Mouse (Mus musculus) liver, embryonic 11.5 days (tissue): ENCODE results near the gene Vcp. TPM values are rescaled to one million over a fixed set of nuclear protein-coding genes. Genes with fewer than 3 reads are reported as not detected.

Source experiments
- ATAC-seq: fragments of 200-750 bp; cut with Nextera tagmentation; replicated peaks from 2 replicates; pipeline ENCODE4 v1.8.0; 2017; ENCODE audit warnings: moderate number of reproducible peaks, mild to moderate bottlenecking, moderate TSS enrichment, moderate library complexity; ENCODE audit not compliant: low FRiP score
- DNase-seq: peaks from one replicate; pipeline ENCODE4 v3.0.0-alpha.2; 2017; ENCODE audit warnings: low spot score
- H3K27ac ChIP-seq: fragments of 300-500 bp; sonication (generic); 2 replicates; pipeline ENCODE4 v1.5.1; 2014; ENCODE audit warnings: mild to moderate bottlenecking, low read depth, low read length, control low read depth
- H3K27me3 ChIP-seq: fragments of 300-500 bp; sonication (generic); replicated peaks from 2 replicates; pipeline ENCODE4 v1.6.1; 2014; ENCODE audit warnings: low read length, mixed read lengths; ENCODE audit not compliant: control insufficient read depth, insufficient read depth
- H3K36me3 ChIP-seq: fragments of 300-500 bp; sonication (generic); 2 replicates; pipeline ENCODE4 v1.6.1; 2014; ENCODE audit warnings: mild to moderate bottlenecking, low read length, moderate library complexity, mixed read lengths; ENCODE audit not compliant: control insufficient read depth, insufficient read depth
- H3K4me1 ChIP-seq: fragments of 300-500 bp; sonication (generic); replicated peaks from 2 replicates; pipeline ENCODE4 v1.6.1; 2014; ENCODE audit warnings: low read length, mixed read lengths; ENCODE audit not compliant: control insufficient read depth, insufficient read depth
- H3K4me2 ChIP-seq: fragments of 300-500 bp; sonication (generic); 2 replicates; pipeline ENCODE4 v1.6.1; 2014; ENCODE audit warnings: mild to moderate bottlenecking, control low read depth, moderate library complexity
- H3K4me3 ChIP-seq: fragments of 300-500 bp; sonication (generic); 2 replicates; pipeline ENCODE4 v1.5.1; 2014; ENCODE audit warnings: low read depth, low read length, control low read depth
- H3K9ac ChIP-seq: fragments of 300-500 bp; sonication (generic); 2 replicates; pipeline ENCODE4 v1.6.1; 2014; ENCODE audit warnings: low read depth, low read length, control low read depth
- H3K9me3 ChIP-seq: fragments of 300-500 bp; sonication (generic); 2 replicates; pipeline ENCODE4 v1.6.1; 2016; ENCODE audit warnings: low read length, inconsistent platforms, mixed read lengths; ENCODE audit not compliant: control insufficient read depth
- WGBS: fragments of 180-500 bp; shearing (Covaris S2); extraction: QIAGEN DNeasy Blood & Tissue Kit; methylation state at CpG from one replicate; pipeline ENCODE4 v1.1.7; 2014; 5-methylcytosine and 5-hydroxymethylcytosine counted together
- polyA plus RNA-seq: library from polyadenylated mRNA; unstranded; fragments of >200 nt; fragmentation: Nextera tagmentation; extraction: Ambion mirVana; gene quantifications from 2 replicates; pipeline ENCODE4 v1.2.1, GENCODE M21; 2014

Gene Vcp
- polyA plus RNA-seq, 1 experiment from 2014 or later: 452 TPM

- 0% methylated on average over 25 of the region's 25 CpGs for WGBS
Observed at GRCm38 (mm10) chr4:43040114-43040572, 39.8 kb upstream of the Vcp start.

GRCm38 (mm10) chr4:43039609-43040008 is 39.3 kb upstream of the Vcp start:
- WGBS: 8% methylated on average over 11 of the region's 11 CpGs

More at GRCm38 (mm10) chr4:43040114-43040572, 39.8 kb upstream of the Vcp start:
- peak overlapping the region; percentile 64 for H3K4me3 ChIP-seq
- no peaks in the 10 kb centered on the region for H3K27me3 ChIP-seq
- peaks cover 5% of the 10 kb centered on the region; the same call in 1 of the 2 replicates for H3K36me3 ChIP-seq
- H3K4me1 ChIP-seq: peaks cover 64% of the 10 kb centered on the region
- DNase-seq (peak; percentile 95), ATAC-seq (peak; percentile 95)
- H3K4me2 ChIP-seq: peak overlapping the region; percentile 96
- H3K27ac ChIP-seq: peak overlapping the region; percentile 82
- H3K9me3 ChIP-seq: no peaks in the 10 kb centered on the region
- peak overlapping the region; percentile 66 for H3K9ac ChIP-seq

GRCm38 (mm10) chr4:43038567-43039495 is 38.5 kb upstream of the Vcp start:
- peak overlapping the region; percentile 96 for H3K4me2 ChIP-seq
- peaks cover 5% of the 10 kb centered on the region; the same call in 1 of the 2 replicates for H3K36me3 ChIP-seq
- H3K27me3 ChIP-seq: no peaks in the 10 kb centered on the region
- H3K9ac ChIP-seq: peak overlapping the region; percentile 66
- peaks cover 51% of the 10 kb centered on the region for H3K4me1 ChIP-seq
- no peak for DNase-seq
- 44% methylated on average over 15 of the region's 15 CpGs for WGBS
- peak overlapping the region; percentile 82 for H3K27ac ChIP-seq
- H3K4me3 ChIP-seq: peak overlapping the region; percentile 64
- no peak for ATAC-seq
- no peaks in the 10 kb centered on the region for H3K9me3 ChIP-seq

More at GRCm38 (mm10) chr4:43039609-43040008, 39.3 kb upstream of the Vcp start:
- no peaks in the 10 kb centered on the region for H3K27me3 ChIP-seq
- peak overlapping the region; percentile 64 for H3K4me3 ChIP-seq
- peaks cover 5% of the 10 kb centered on the region; the same call in 1 of the 2 replicates for H3K36me3 ChIP-seq
- peak overlapping the region; percentile 82 for H3K27ac ChIP-seq
- DNase-seq (no peak), ATAC-seq (peak; percentile 8; the same call in 1 of the 2 replicates)
- H3K4me2 ChIP-seq: peak overlapping the region; percentile 96
- H3K4me1 ChIP-seq: peaks cover 58% of the 10 kb centered on the region
- peak overlapping the region; percentile 66 for H3K9ac ChIP-seq
- H3K9me3 ChIP-seq: no peaks in the 10 kb centered on the region

GRCm38 (mm10) chr4:43037860-43038566 is 37.7 kb upstream of the Vcp start:
- WGBS: 30% methylated on average over 4 of the region's 4 CpGs
- peak; percentile 68 for ATAC-seq
- Histone ChIP-seq H3K4me1 (peaks cover 43% of the 10 kb centered on the region), H3K4me2 (peak overlapping the region; percentile 96), H3K27ac (peak overlapping the region; percentile 82), H3K9ac (peak overlapping the region; percentile 38), H3K4me3 (peak overlapping the region; percentile 64), H3K27me3 (no peaks in the 10 kb centered on the region), H3K9me3 (no peaks in the 10 kb centered on the region), H3K36me3 (peaks cover 5% of the 10 kb centered on the region; the same call in 1 of the 2 replicates)
- peak; percentile 70 for DNase-seq

GRCm38 (mm10) chr4:43036356-43036755 is 36.0 kb upstream of the Vcp start:
- 80% methylated on average over 10 of the region's 10 CpGs for WGBS
- ATAC-seq (no peak), DNase-seq (no peak)
- Histone ChIP-seq H3K36me3 (peaks cover 5% of the 10 kb centered on the region; the same call in 1 of the 2 replicates), H3K9me3 (no peaks in the 10 kb centered on the region), H3K27me3 (no peaks in the 10 kb centered on the region), H3K4me3 (no peak overlapping the region), H3K4me2 (peak overlapping the region; percentile 96; the same call in 1 of the 2 replicates), H3K27ac (no peak overlapping the region), H3K9ac (0 out of 2 replicates have a peak overlapping the region, but pooled peaks have one; percentile 20), H3K4me1 (peaks cover 46% of the 10 kb centered on the region)

GRCm38 (mm10) chr4:43035851-43036250 is 35.5 kb upstream of the Vcp start:
- Histone ChIP-seq H3K9ac (no peak overlapping the region), H3K27me3 (no peaks in the 10 kb centered on the region), H3K4me2 (no peak overlapping the region), H3K4me1 (peaks cover 43% of the 10 kb centered on the region), H3K4me3 (no peak overlapping the region), H3K27ac (no peak overlapping the region), H3K36me3 (peaks cover 5% of the 10 kb centered on the region; the same call in 1 of the 2 replicates), H3K9me3 (no peaks in the 10 kb centered on the region)
- ATAC-seq: no peak
- WGBS: 88% methylated on average over 6 of the region's 6 CpGs
- no peak for DNase-seq

GRCm38 (mm10) chr4:43033481-43033880 is 33.2 kb upstream of the Vcp start:
- WGBS: 85% methylated on average over 14 of the region's 14 CpGs
- DNase-seq (no peak), ATAC-seq (no peak)
- Histone ChIP-seq H3K9me3 (no peaks in the 10 kb centered on the region), H3K27me3 (no peaks in the 10 kb centered on the region), H3K4me2 (no peak overlapping the region), H3K36me3 (peaks cover 17% of the 10 kb centered on the region), H3K4me1 (peaks cover 39% of the 10 kb centered on the region), H3K4me3 (no peak overlapping the region), H3K9ac (no peak overlapping the region), H3K27ac (no peak overlapping the region)

GRCm38 (mm10) chr4:43032501-43032900 is 32.2 kb upstream of the Vcp start:
- Histone ChIP-seq H3K9ac (no peak overlapping the region), H3K36me3 (peaks cover 25% of the 10 kb centered on the region), H3K4me2 (no peak overlapping the region), H3K9me3 (no peaks in the 10 kb centered on the region), H3K27ac (no peak overlapping the region), H3K4me1 (peaks cover 29% of the 10 kb centered on the region), H3K4me3 (no peak overlapping the region), H3K27me3 (no peaks in the 10 kb centered on the region)
- WGBS: 75% methylated on average over 1 of the region's 1 CpGs
- ATAC-seq (no peak), DNase-seq (no peak)
